Mouse (Mus musculus) embryonic stem cell, embryonic (primary cell): ENCODE data around the gene E030030I06Rik.
"Not testable (repeated sequence)": the region's sequence is repeated elsewhere in the genome, so short reads cannot be mapped to it uniquely, and the experiment has no call there.

Experiments used
- CTCF ChIA-PET, 4 experiments: fragments of 300-600 bp in 2 of 4; fragments of 350-600 bp in 2 of 4; sonication (Branson Sonifier 250); formaldehyde crosslinking; loops; one replicate each; lab custom pipeline; 2022; ENCODE audit warnings: inconsistent platforms in 2 of 4; lab: Charles Lee
- POLR2A ChIA-PET, 4 experiments: fragments of 300-600 bp in 2 of 4; fragments of 350-600 bp in 2 of 4; sonication (Branson Sonifier 250); formaldehyde crosslinking; loops; one replicate each; lab custom pipeline; 2022; ENCODE audit warnings: antibody characterized with exemption in 4 of 4, inconsistent platforms in 1 of 4; lab: Charles Lee

Gene E030030I06Rik

DNA sequence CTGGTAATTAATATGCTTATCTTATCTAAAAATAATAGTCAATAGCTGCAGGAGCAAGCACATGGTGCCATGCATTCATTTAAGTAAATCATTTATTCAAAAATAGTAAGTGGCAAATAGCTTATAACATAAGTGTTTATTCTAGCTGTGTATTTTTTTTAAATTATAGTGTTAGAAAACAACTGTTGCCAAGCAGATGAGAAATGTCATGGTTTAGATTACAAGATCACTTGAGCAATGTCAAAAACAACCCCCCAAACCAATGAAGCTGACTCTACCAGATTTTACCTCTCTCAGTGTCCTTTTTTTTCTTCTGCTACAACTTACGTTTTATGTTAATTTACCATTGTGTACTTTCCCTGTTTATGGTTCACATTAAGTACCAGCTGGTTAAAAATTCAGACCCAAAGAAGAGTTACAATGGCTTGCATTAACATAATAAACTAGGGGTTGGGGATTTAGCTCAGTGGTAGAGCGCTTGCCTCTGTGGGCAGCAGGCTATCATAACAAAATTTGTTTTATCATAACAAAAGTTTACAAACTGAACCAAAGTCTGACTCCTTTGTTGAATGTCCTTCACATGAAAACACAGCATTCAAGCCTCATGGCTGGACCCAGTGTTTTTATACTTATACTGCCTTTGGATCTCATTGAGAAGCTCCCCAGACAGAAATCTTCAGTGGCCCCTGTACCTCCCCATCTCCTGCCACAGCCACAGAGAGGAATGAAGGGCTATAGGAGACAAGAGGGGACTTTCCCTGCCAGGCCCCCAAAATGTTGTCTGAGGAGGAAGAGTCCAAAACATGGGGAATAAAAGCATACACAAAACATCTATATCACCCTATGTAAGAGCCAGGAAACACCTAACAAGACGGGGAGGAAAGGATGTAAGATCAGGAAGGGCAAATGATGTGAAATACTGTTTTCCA is 6.1 kb upstream of the E030030I06Rik start:
- ChIA-PET CTCF (no interaction called here), POLR2A (interaction anchor here in 1 of 4 experiments (1.2 kb wide), 1 partner anchor 173 kb away, joined by 3 read pairs; no protein-coding TSS in a partner anchor)

DNA sequence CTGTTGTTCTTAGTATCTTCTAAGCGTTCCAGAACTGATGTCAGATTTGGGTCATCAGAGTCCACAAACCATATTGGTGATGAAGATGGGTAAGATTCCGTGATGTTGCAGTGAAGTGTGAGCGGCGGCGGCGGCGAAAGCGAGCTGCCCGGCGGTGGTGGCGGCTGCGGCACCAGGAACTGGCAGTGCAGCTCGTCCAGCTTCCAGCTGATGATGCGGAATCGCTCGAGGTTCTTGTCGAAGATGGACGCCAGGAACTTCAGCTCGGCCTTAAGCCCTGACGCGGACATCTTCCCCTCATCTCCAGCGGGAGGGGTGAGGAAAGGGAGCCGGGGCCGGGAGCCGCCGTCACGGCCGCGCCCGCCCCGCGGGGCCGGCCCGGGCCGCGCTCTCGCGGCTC is 5.1 kb upstream of the E030030I06Rik start:
- POLR2A ChIA-PET: interaction anchor here in 1 of 4 experiments (1.2 to 1.3 kb wide), 2 partner anchors 96 to 172 kb away, joined by 3 to 4 read pairs; no protein-coding TSS in a partner anchor
- CTCF ChIA-PET: not testable (repeated sequence)

DNA sequence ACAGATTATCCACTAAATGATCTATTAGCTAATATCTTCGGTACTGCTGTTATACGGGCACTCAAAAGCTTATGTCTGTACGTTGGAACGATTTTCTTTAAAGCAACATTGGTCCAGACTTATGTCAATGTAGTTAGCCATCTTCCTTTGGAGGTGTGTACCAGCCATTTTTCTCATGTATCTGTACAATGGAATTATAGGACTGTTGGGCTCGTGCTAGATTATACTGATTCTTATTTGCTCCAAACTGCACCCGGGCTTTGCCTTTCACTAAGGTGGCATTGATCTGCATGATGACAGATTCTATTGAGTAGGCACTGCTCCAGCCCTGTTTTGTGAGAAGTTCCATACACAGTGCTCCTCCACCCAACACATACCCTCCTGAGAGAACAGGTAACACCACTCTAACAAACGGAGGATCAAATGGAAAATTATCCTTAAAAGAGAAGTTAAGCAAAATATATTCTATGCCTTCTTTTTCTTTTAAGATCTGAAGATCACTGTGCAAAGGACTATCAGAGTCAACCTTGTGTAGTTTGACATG is 4.1 kb upstream of the E030030I06Rik start:
- CTCF ChIA-PET: not testable (repeated sequence)
- POLR2A ChIA-PET: interaction anchor here in 1 of 4 experiments (1.3 kb wide), 1 partner anchor 95 kb away, joined by 4 read pairs; no protein-coding TSS in a partner anchor

DNA sequence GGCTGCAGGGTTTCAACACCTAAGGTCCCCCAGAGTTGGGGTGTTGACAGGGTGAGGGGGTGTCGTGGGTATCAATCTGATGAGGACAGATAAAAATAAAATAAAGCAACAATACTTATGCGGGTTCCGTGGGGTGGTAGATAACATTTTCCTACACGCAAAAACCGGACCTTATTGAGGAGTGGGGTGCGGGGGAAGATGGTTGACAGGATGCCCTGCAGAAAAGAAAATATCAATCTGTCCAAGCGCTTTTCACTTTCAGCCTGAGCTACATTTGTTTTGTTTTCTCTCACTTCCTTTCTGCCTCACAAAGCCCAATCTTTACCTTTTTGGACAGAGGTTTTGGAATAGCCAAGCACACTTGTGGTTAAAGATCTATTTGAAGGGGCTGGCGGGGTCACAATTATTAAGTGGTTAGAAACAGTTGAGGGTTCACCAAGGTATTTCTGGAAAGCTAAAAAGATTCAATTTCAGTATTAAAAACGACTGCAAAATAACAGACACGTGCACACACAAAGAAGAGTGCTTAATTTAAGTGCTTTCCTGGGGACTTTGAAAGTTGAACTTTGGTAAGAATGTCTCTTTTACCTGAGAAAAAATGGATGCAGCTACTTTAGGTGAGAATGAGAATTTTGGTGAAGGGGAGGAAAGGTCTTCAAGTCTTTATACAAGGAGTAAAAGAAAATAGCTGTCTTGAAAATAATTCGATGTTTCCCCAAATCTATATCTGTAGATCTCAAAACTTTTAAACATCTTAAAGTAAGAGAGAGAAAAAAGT is 3.0 kb upstream of the E030030I06Rik start:
- ChIA-PET CTCF (interaction anchor here in 1 of 4 experiments (0.6 kb wide), 1 partner anchor 623 kb away, joined by 3 read pairs; no protein-coding TSS in a partner anchor), POLR2A (interaction anchor here in 1 of 4 experiments (0.6 kb wide), 1 partner anchor 118 kb away, joined by 5 read pairs; no protein-coding TSS in a partner anchor)

DNA sequence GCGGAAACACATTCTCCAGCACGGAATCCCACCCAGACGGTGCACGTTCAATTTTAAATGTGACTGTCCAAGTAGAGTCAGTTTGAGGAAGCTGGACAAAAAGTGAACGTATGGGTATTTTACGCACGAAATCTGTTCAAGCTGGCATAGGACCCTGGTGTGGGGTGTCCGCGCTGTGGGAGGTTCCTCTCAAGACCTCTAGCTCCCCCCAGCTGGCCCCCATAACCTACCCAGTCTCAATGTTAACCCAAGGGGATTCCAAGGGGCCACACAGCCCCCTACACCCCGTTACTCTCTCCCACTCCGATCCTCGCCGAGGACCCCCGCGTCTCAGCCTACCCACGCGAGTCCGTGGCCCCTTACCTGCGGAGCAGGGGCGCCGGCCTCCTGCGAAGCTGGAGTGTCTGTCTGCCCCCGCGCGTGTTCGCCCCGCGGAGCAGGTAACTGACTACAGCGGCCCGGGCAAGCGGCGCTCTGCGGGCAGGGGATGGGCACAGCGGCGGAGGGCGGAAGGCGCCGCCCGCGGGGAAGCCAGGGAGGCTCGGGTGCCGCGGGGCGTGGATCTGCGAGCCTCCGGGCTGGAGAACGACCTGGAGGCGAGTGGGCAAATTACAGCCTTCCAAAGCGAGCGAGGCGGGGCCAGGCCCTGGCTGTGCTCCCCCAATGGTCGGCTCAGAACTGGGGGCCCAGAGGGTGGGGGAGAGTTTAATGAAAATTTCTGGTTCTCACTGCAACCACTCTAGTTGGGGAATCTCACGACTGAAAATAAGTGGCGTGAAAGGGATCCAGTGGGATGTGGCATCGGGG is 2.2 kb upstream of the E030030I06Rik start:
- POLR2A ChIA-PET: not testable (repeated sequence)
- CTCF ChIA-PET: interaction anchor here in 1 of 4 experiments (0.6 kb wide), 1 partner anchor 622 kb away, joined by 3 read pairs; no protein-coding TSS in a partner anchor

DNA sequence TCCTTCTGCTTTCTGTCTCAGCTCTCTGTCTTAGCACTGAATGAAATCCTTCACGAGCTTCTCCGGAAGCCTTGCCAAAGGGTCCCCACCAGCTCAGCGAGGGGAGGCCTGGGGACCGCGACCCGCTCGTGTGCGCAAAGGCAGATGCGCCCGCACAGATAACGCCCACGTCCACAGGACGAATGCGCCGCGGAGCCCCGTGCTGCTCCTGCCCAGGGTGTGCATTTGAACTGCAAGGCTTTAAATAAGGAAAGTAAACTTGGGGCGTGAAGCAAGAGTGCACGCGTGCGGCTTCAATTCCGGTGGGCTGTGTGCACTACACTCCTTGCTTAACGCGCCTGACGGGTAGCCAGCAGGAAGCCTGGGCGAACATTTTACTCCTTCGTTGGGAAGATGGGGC is 1.5 kb upstream of the E030030I06Rik start:
- CTCF ChIA-PET: interaction anchor here in 1 of 4 experiments (0.6 kb wide), 1 partner anchor 9 kb away, joined by 5 read pairs; no protein-coding TSS in a partner anchor
- POLR2A ChIA-PET: interaction anchor here in 2 of 4 experiments (0.6 to 2.5 kb wide), 2 partner anchors 10 to 140 kb away, joined by 3 to 18 read pairs; no protein-coding TSS in a partner anchor

DNA sequence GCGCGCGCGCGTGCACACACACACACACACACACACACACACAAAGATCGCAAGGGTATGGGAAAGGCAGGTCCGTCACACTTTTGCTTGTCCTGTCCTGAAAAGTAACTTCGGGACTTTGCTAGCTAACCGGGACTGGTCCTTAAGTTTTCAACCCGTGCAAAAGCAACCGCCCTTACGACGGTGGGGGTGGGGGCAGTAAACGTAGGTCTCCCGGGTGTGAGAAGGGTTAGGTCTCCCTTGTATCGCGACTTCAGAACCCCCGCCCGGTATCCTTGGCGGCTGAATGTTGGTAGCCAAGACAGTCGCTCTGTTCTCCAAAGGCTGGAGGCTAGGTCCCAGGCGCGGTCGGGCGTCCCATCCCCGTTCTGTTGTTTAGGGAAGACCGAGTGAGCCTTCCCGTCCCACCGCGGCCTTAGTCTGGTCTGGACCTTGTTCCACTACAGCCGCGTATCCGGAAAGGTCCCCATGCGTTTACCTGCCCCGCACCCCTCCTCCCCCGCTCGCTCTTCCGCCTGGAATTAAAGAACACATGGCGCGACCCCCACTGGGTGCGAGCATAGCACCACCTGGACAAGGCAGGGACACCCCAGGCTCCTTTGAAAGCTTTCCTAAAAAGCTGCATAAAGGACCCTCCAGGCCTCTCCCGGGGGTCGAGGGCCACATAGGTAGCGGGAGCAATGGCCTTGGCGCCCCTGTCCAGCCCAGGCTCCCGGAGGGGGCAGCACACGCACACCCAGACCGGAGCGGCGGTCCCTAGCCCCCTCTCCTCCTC is 808 bp upstream of the E030030I06Rik start:
- POLR2A ChIA-PET: interaction anchor here in 3 of 4 experiments (0.6 to 2.5 kb wide), 4 partner anchors 9 to 1629 kb away, joined by 3 to 18 read pairs (median 4); no protein-coding TSS in a partner anchor

DNA sequence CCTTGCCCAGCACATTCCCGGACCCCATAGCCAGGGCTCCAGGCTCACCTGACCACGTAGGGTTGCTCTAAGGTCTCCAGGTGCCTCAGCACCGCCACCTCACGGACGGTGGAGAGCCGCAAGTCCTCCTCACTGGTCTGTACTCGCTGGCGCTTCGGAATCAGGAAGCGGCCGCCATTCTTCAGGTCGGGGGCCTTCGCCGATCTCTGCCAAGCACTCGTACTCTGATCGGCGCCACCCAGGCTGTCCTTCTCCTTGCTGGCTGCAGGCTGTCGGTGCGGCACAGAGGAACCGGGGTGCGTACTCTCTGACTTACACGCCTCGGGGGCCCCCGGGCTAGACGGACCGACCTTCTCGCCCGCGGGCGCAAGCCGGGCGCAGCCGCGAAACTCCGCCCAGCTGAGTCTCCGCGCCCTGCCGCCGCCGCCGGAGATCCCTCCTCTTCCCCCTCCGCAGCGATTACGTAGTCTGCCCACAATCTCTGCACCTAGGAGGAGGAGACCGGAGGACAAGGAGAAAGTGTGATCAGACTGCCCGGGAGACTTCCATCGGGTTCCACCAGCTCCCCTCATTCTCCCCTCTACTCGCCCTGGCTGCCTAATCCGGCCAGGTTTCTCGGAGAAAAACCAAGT is 513 bp downstream of the E030030I06Rik start:
- POLR2A ChIA-PET: interaction anchor here in 2 of 4 experiments (0.6 to 2.5 kb wide), 7 partner anchors 11 to 694 kb away, joined by 3 to 18 read pairs (median 4); no protein-coding TSS in a partner anchor
- CTCF ChIA-PET: interaction anchor here in 2 of 4 experiments (0.6 to 1.0 kb wide), 2 partner anchors 14 to 139 kb away, joined by 3 to 4 read pairs; no protein-coding TSS in a partner anchor

More for the DNA sequence above, 808 bp upstream of the E030030I06Rik start:
- CTCF ChIA-PET: interaction anchor here in 2 of 4 experiments (0.6 to 1.0 kb wide), 2 partner anchors 9 to 12 kb away, joined by 3 to 5 read pairs; no protein-coding TSS in a partner anchor

DNA sequence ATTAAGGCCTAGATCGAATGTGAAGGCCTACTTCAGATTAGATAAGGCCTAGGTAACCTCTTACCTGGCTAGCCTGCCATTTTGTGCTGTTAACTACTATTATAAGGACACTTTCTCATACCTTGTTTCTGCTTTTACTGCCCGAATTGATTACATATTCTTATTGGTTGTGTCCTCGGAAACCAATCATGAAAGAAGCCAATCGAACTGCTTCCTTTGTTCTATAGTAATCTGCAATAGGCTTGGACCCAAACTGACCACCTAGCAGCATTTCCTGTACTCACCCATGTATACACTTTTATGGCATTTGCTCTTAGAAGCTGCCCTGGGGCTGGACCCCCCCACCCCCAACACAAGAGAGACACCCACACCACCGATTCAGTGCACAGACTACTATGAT is 6.1 kb downstream of the E030030I06Rik start:
- POLR2A ChIA-PET: interaction anchor here in 1 of 4 experiments (1.1 kb wide), 1 partner anchor 18 kb away, joined by 3 read pairs; no protein-coding TSS in a partner anchor
- CTCF ChIA-PET: no interaction called here

DNA sequence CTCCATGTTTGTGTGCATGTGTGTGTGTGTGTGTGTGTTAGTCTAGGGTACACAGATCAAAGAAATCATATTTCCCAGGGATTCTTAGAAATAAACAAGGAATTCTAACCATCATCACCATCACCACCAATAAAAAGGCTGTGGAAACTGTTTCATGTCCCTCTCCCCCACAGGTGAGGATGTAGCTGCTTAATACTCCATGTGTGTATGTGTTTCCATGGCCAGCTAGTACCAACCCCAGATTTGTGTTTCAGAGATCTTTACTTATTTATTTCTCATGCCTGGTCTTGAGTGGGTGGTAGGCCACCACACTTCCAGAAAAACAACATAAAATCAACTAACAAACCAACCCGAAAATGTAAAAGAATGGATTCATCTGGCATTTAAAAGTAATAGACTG is 6.9 kb downstream of the E030030I06Rik start:
- CTCF ChIA-PET: not testable (repeated sequence)
- POLR2A ChIA-PET: interaction anchor here in 1 of 4 experiments (1.1 kb wide), 1 partner anchor 19 kb away, joined by 3 read pairs; no protein-coding TSS in a partner anchor

DNA sequence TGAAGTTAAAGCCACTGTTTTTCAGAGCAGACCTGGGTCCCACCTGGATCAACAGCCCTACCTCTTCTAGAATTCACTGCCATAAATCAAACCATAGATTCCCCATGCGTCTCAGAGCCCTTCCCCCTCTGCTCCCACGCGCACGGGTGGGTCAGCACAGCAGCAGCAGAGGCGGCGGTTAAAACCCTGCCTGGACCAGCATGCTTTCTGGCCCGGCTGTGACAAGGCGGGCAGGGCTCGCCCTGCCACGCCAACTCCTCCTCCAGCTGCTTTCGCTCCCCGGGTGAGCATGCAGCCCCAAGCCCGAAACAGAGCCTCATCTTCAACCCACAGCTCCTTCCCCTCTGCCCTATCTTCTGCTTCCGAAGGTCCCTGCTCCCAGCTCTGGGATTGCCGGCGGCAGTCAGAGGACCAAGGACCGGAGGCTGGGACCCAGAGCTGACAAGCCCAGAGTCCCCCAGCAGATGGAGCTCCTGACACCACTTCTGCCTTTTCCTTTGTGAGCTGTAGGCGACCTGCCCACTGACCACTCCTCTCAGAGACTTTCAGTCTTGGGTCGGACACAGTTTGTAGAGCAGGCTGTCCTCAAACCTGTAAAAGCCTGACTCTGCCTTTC is 8.3 kb downstream of the E030030I06Rik start:
- ChIA-PET POLR2A (interaction anchor here in 2 of 4 experiments (0.5 to 1.1 kb wide), 4 partner anchors 19 to 216 kb away, joined by 3 to 6 read pairs (median 3); no protein-coding TSS in a partner anchor), CTCF (interaction anchor here (0.6 to 1.2 kb wide), 7 partner anchors 23 to 1330 kb away, joined by 3 to 5 read pairs (median 3); no protein-coding TSS in a partner anchor)

DNA sequence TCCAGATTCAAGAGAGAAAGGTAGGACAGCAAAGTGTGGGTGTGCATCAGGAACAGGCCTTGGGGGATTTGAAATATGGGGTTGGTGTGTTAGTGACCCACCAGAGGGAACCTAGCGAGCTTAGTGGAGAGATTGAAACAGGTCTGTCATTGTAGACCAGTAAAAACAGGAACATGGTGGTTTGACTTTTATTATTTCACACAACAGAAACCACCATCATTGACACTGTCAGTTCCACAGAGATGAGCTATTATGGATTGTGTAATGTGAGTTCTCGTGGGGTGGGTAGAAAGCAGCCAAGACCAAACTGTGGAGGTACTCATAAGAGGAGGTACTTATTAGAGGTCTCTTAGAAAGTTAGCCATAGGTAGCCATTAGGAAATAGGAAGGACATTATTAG is 74.5 kb downstream of the E030030I06Rik start:
- ChIA-PET POLR2A (interaction anchor here in 2 of 4 experiments (0.7 to 1.0 kb wide), 2 partner anchors 16 to 19 kb away, joined by 4 to 5 read pairs; no protein-coding TSS in a partner anchor), CTCF (interaction anchor here in 1 of 4 experiments (0.7 kb wide), 1 partner anchor 309 kb away, joined by 4 read pairs; no protein-coding TSS in a partner anchor)

DNA sequence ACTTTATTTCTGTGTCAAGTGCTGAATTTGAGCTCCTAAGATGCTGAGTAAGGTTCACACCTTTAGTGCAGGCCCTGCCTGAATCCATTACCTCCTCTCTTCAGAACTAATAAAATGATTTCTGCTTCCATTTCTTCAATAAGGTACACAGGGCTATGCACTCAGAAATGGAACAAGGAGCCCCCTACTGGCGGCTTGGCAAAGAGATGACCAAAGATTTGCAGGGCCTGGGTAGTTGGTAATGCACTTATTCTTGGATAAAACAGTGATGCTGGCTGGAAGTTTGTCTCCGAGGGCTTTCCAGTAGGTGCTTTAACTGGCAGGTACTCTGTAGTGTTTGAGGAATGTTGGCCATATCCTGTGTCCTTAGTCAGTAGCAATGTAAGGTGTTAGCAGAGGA is 76.3 kb downstream of the E030030I06Rik start:
- ChIA-PET CTCF (interaction anchor here in 2 of 4 experiments (1.0 to 1.4 kb wide), 3 partner anchors 38 to 74 kb away, joined by 3 to 10 read pairs (median 3); no protein-coding TSS in a partner anchor), POLR2A (interaction anchor here in 1 of 4 experiments (2.5 kb wide), 1 partner anchor 14 kb away, joined by 8 read pairs; no protein-coding TSS in a partner anchor)

DNA sequence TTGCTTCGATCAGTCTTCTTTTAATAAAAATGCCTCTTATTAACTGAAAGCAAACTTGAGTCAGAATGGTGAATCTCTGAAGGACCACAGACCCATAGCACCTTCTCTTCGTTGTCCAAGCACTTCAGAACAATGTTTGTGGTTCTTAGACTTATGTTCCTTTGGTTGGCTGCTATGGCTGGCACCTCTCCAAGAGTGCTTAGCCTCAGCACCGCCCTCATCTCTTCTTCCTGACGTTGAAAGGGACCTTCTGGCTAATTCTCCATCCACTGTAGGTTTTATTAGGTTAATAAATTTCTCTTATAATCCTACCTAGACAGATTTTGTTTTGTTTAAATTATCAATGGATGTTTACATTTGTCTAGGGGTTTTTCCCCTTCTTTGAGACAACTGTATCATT is 78.5 kb downstream of the E030030I06Rik start:
- POLR2A ChIA-PET: no interaction called here
- CTCF ChIA-PET: interaction anchor here in 1 of 4 experiments (0.7 kb wide), 1 partner anchor 509 kb away, joined by 3 read pairs; no protein-coding TSS in a partner anchor

DNA sequence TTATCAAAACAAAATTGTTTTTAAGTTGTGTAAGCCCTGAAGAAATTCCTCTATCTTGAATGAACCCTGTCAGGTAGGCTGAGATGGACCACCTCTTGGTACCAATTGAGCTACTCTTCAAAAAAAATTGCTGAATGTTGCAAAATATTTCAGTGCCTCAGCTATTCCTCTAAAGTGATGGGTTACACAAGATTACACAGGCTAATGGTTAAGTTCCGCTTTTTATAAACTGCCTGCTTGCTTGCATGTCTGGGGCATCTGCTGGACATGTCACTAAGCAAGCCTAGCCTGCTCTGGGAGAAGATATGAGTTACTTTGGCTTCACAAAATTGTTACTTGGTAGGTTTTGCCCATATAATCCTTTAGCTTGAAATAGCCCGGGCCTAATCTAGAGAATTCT is 78.9 kb downstream of the E030030I06Rik start:
- CTCF ChIA-PET: interaction anchor here in 1 of 4 experiments (0.7 kb wide), 1 partner anchor 510 kb away, joined by 3 read pairs; no protein-coding TSS in a partner anchor

More for the DNA sequence above, 78.9 kb downstream of the E030030I06Rik start:
- POLR2A ChIA-PET: interaction anchor here in 1 of 4 experiments (1.2 kb wide), 1 partner anchor 12 kb away, joined by 3 read pairs; no protein-coding TSS in a partner anchor
